Mouse (Mus musculus) cerebellum, postnatal 4 days (tissue): Measurements from ENCODE around the gene Efcab9.

Experiments used
- DNase-seq, 2 experiments: peaks; one replicate each; pipeline ENCODE4 v3.0.0; 2022; ENCODE audit warnings: low spot score in 2 of 2, mixed read lengths in 1 of 2

Gene Efcab9

DNA sequence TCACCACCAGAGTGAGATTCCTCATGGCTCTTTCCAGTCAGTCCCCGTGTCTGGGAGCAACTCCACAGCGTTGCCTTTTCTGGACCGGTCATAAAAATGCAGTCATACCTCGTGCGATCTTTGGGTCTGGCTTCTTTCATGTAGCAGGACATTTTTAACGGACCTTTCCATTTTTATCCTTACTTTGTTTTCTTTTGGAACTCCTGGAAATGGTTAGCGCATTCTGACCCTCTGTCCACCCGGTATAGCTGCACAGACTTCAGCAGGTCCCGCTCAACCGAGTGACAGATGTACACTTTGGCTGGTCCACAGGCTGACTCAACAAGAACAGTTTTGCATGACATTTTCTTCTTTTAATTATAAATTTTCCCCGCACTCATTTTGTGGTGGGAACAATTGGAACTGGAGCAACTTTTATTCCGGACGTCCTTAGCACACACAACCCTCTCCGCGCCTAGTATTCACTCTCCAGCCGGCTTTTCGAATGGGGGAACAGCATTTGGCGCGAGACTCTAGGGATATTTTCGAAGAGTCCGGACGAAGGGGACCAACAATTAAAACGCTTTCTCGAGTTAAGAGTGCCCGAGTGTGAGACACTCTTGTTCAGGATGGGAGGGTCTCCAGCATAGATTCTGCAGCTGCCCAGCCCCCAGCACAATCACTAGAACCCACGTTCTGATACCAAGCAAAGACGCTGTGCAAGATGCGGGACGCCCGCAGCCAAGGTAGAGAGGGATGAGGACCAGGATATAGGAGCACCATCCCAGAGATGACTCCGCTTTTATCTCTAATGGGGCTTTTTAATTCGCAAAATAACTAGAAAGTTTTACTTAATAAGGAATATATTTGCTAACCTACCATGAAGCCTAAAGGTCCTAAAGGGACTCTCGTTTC, at the start of gene Efcab9:
Efcab9 (minus strand) TSS at position 211 of the 894 bp plus-strand sequence.
- DNase-seq: no peak

DNA sequence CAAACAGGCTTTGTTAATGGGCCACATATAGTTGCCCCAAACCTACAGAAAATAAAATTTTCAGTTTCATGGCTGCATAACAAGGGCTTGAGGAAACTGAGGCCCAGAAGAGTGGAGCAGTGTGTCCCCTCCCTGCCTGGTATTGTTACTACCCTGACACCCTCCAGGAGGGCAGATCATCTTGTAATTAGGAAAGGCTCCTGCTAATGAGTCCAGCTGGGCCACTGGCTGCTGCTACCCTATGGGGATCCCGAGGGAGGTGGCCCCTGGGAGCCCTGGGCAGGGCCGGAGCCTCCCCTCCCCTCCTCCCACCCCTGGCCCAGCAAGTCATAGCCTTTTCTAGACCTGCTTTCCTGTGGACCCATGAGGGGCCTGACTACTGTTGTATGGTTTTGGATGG, 49.1 kb upstream of the Efcab9 start:
- DNase-seq: no peak

DNA sequence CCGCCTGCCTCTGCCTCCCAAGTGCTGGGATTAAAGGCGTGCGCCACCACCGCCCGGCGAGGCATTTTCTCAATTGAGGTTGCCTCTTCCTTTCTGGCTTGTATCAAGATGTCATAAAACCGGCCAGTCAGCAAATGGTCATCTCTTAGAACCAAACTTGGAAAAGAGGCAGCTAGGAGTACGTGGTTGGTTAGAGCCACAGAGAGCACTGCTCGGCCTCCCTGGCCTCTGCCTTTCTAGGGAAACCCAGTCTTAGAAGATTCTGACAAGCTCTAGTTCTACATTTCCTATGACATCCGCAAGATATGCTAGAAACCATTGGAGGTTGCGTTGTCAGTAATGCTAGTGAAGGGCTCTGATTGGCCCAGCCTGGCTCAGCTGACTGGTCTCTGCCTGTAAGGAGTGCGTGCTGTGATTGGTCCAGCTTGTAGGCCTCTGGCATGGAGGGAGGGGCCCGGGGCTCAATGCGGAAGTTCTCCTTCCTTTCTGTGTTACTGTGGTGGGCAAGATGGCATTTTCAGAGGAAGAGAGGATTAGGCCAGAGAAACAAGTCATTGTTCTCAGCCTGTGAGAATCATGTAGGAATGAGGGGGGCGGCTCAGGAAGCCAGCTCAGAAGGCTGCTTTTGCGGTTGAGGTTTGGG, 48.5 kb upstream of the Efcab9 start:
- no peak for DNase-seq

DNA sequence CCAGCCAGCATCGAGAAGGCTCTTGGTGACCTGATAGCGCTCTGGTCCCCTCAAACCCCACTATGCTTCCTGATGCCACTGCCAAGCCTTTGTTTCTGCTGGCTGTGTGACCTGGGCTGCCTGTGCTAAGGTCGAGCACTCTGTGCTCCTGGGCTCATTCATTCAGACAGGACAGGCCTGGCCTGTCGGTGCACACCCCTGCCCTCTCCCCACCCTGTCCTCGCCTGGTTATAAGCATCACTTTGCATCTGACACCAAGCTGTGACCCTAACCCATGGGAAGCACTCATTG, 44.8 kb upstream of the Efcab9 start:
- DNase-seq: no peak

DNA sequence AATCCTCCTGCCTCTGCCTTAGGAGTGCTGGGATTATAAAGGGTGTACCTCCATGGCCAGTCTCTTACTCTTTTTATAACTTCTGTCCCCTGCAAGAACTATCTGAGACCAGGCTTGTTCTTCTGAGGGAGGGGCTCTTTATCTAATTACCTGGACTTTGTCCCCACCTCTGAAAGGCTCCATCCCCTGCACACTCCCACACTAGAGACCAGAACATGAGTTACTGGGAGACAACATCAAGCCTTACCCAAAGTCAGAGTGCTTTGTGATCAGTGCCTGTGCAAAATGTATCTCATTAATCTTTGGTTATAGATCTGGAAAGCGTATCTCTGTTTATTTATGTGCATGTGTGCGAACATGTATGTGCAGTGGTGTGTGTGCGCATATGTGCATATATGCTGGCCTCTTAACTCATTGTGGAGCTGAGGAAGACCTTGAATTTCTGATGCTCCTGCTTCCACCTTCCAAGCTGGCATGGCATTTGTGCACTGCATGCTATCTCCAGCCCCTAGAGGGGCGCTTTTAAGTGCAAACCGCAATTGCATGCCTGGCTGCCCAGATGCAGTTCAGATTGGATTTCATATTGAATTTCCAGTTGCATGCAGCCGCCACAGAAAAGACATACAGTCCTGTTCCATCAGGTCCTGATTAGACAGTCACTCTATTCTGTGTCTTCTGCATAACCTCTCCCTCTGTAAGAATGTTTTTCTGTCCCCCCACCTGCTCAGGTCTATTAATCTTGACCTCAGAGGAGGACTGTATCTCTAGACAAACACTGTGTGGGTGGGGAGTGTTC, 44.3 kb upstream of the Efcab9 start:
- no peak for DNase-seq

DNA sequence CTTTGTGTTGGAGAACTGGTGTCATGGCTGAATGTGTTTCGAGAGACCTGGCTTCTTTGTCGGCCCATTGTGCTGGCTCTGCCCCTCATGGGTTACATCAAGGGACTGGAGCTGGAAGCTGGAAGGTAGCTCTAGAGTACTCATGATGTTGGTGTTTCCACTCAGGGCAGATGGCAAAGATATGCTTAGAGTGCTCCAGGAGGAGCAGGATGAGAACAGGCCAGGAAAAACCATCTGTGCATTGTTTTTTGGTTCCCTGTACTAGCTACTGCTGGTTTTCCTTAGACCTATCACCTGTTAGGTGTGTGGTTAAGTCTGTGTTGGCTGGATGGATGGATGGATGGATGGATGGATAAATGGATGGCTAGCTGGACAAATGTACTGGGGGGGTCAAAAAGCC, 41.8 kb upstream of the Efcab9 start:
- no peak for DNase-seq

DNA sequence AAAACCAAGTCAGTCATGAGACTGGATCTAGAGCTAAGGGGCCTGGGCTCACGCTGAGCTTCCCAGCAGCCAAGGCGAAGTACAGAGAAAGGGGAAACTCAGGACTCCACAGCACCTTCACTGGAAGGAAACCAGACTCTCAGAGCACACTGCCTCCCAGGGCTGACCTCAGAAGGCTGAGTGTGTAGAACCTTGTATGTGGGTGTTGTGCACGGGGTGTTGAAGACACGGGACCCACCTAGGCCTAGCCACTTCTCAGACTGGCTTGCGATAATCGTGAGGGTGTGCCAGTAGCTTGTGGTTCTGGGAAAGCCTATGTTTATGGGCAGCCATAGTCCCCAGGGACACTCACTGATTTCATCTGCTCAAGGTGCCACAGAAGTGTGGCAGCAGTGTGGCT, 39.2 kb upstream of the Efcab9 start:
- no peak for DNase-seq

DNA sequence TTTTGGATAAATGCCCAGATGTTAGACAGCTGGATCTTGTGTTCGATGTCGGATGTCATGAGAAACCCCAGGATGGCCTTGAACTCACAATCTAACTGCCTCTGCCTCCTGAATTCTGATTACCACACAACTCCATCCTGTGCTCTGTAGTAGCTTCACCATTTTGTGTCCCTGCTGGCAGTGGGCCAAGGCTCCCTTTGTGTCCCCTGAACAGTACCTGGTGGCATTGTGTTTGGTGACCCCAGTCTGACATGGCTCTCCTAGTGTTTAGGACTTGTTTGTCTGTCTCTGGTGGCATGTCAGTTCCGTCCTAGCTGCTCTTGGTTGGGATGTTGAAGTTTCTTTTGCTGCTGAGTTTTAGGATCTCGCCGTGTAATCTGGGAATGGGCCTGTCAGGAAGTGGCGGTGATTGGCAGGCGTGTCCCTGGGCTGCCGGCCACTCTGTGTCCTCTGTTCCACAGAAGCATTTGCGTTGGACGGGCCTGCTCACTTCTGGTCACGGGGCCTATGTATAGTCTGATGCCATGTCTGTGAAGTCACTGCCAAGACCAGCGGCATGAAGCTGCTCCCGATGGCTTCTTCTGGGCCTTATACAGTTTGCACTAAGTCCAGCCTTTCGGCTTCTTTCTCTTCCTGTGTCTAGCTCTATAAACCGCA, 36.9 kb upstream of the Efcab9 start:
- no peak for DNase-seq

DNA sequence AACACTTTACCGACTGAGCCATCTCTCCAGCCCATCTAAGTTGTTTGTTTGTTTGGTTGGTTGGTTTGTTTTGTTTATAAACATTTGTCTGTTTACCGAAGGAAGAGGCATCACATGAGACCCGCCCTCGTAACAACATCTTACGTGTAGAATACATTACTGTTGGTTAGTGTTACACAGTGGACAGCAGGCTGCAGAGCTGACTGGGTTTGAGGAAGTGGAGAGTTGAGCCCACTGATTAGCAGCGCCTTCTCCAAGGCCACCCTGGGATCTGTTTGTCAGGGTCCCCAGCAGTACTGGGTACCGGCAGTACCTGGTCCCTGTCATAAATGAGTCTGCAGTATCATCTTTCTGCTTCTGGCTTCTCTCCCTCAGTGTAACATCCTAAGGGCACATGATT, 36.2 kb upstream of the Efcab9 start:
- no peak for DNase-seq

DNA sequence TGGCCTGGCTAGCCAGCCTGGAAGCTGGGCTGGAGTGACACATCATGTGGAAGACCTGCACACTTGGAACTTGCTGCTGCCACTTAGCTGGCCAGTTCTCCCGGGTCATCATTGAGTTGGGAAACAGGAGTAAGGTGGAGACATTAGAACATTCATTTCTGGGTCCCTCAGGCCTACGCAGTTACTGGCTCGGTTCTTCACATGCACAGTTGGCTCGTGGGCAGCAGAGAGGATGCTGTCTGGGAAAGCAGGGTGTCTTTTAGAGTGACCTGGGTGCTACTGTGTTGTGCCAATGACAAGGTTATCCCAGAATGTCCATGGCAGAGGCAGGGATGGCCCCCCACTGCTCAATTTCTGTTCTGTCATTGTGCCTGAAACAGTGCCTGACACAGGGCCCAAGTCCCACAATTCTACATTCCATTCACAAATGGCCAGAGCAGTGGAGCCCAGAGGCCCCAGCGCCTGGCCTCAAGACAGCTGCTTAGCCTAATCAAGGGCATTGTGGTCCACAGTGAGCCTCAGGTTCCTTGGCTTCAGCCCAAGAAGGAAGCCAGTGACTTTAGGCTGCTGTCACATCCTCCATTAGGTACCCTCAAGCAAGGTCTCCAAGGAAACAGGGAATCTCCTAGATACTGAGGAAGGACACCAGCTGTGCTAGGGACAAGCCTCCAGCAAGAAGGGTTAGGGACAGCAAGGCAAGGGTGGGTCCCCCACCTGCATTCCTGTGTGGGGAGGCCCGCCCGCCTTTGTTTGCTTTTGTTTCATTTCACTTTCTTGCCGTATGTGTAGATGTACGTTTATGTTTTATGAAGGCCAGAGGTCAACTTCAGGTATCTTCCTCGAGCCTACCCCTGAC, 35.3 kb upstream of the Efcab9 start:
- no peak for DNase-seq

DNA sequence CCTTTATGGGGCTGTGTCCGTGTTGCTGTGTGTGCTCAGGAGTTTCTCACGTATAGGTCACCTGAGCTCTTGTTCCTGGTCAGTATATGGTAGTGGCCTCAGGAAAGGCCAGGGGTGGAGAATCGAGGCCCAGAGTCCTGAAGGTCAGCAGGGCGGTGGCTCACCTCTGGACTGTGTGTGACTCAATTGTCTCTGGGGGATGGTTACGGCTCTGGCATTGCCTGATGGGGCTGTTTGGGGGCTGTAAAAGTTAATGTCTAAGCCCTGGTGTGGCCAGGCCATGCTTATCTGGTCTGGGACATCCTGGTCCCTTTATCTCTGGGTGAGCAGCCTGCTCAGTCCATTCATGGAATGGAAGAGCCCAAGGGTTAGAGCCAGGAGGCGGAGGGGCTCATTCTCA, 34.3 kb upstream of the Efcab9 start:
- no peak for DNase-seq

DNA sequence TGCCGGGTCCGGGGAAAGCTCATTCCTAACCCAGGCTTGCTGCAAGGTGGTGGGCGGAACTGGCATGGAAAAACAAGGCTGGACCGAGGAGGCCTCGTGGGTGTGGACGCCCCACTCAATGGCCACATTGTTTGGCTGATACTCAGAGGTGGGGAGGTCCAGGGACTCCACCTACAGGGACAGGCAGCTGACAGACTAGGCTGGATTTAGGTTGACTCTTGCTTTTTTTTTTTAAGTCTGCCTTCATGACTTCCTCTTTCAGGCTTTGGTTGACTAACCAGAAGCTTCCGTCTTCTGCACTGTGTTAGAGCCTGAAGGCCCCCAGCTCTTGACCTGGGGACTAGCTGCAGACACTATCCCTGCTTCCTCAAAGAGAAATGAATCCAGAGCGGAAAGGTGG, 33.2 kb upstream of the Efcab9 start:
- DNase-seq: no peak

DNA sequence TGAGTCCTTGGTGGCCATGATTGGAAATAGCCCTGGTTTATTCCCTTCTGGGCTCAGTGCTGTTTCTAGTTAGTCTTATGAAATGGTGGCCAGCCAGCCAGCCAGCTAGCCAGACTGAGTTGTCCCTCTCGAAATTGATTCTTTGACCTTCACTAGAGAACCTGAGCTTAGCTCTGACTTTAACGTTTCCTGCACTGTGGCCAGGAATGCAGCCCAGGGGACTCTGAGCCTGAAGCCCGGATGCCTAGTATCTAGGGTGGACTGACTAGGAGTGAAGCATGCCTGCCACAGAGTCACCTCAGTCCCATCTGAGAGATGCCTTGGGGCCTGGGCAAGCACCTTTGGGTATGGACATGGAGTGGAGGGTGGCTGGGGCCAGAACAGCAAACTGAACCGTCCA, 32.7 kb upstream of the Efcab9 start:
- no peak for DNase-seq

DNA sequence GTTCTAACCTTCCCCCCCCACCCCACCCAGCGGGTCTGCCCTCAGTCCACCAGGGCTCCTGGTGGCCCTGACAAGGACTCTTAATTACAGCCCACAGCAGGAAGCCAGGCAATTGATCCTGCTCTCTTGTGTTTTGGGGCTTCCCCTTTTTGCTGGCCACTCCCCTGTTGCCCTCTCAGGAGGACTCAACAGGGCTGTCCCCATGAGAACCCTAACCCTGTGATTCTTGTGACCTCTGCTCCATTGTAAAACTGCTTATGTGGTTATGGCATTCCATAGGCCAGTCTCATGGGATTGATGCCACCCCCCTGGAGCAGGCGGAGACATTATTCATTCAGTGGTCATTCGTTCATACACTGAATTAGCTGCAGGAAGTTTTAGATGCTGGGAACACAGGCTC, 31.8 kb upstream of the Efcab9 start:
- no peak for DNase-seq

DNA sequence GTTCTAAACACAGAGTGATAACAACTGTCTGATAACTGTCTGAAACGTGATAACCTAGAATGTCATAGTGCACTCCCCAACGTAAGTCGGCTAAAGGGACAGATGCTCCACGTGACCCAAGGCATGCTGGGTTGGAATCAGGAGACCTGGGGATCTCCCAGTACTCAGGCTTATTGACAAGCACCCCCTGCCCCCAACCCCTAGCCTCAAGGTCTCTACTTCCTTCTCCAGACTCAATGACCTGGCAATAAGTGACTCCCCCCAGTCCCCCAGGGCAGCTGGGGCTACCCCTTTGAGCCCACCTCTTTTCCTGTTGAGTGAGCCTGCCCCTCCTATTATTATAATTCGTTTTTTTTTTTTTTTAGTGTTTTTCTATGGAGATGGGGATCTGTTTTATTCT, 30.8 kb upstream of the Efcab9 start:
- DNase-seq: no peak

DNA sequence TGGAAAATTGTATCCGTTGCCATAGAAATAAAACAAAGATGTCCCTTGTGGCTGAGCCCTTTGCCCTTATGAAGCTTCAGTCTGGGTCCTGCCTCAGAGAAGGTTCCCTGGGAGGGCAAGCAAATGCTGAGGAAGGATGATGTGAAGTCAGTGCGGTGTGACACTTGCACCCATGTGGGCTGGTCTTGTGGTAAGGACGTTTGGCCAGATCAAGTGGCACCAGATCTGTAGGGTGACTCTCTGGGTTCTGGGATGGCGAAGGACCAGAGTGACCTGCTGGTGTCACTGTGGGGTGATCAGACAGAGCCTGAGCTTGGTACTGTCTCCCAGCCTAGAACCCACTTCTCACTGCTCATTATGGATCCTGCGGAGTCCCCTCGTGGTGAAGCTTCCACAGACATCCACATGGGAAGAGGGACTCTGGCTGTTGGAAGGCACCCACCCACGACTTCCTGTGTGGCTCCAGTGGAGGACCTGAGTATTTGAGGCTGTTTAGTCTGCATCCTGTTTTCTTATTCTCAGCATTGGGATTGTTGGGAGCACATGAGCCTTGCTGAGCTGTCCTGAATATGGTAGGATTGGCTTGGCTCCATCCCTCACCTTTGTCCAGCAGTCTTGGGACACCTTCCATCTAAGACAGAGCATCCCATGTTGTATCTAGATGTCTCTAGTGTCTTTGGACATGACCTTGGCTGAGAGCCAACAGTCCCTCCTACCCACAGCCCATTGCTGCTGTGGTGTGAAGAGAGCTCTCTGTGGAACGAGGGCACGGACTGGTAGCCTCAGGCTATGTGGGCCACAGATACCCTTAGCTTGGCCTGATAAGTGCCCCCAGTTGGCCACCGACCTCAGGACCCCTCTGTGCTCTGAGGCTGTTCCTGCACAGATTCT, 29.8 kb upstream of the Efcab9 start:
- no peak for DNase-seq

DNA sequence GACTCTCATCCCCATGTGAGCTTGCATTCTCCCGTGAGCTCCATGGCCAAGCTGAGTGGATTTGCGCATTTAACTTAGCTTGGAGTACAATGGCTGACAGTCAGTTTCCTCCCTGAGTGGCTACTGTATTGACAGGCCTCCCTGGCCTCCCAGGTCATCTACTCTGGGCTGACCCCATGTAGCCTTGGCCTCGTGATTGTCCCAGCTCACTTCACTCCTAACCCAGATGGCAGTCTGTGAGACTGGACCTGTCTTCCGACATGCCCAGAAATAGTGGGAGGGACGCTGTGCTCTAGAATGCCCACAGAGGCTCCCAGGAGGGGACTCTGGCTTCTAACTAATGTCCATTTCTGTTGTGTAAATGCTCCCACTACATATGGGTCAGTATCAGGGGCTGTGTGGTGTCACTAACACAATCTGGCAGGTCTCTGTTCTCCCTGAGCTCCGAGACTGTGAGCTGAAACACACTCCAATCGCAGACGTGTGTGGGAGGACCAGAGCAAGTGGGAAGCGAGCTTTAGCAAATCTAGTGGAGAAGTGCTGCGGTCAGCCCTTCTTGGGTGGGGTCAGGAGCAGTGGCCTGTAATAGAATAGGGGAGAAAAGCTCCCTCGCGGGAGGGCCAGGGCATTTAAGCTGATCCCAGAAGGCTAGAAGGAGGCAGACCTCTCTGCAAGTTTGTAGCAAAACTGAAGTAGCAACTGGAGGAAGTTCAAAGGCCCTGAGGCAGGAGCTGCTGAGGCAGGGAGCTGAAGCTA, 28.3 kb upstream of the Efcab9 start:
- DNase-seq: no peak

DNA sequence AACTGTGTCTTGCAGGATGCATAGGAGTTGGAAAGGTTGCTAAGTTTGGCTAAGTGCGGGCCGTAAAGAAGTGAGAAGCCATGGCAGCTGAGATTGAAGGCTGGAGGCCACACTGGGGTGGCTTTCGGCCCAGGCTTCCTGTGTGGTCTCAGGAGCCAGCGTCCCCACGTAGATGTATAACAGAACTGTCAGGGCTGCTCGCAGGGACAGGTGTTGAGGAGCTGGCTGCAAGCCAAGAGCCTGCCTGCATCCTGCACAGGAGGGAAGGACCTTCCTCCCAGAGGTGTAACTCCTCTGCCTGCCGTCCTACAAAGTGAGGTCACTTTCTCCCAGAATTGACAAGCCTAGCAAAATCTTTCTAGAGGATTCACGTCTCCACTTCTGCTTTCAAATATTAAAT, 26.8 kb upstream of the Efcab9 start:
- DNase-seq: no peak

DNA sequence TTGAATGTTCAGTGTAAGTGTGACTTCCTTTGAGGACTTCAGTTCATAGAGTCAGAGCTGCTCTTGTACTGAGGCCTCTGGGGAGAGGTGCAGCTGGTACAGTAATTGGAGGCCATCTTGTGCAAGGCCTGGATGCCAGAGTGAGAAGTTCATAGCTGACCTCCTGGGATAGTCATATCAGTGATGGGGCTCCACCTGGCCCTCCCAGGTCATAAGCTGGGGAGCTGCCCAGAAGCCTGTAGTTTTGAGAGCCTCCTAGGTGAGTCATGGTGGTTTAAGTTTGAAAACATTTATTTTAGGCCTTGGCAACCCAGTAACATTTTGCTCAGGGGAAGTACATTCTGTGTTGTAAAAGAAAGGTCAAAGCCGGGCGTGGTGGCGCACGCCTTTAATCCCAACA, 26.1 kb upstream of the Efcab9 start:
- no peak for DNase-seq
